Mouse (Mus musculus): ENCODE measurements around the gene Akap7.

- TF ChIP-seq CTCF (conservative IDR thresholded peaks at IDR 0.05; ENCODE audit: low read length) (no peak), NANOG (IDR thresholded peaks at IDR 0.05; ENCODE audit: borderline replicate concordance, low read length) (no peak)
Measured at GRCm38 (mm10) chr10:25285100-25285811, 22.4 kb downstream of the Akap7 start.
